Mouse (Mus musculus) liver, postnatal 0 days (tissue): ENCODE measurements at regions not wholly inside any gene's neighbourhood (a gene's known extent, or its start where the extent isn't known, plus 50 kb on each side); places are given as distances from the start of the nearest gene placed in this dataset.

ENCODE experiments used
- ATAC-seq: fragments of 200-750 bp; cut with Nextera tagmentation; 2 replicates; pipeline ENCODE4 v1.8.0; 2017; ENCODE audit warnings: mild to moderate bottlenecking, moderate library complexity
- DNase-seq: peaks from one replicate; pipeline ENCODE4 v3.0.0-alpha.2; 2016
- H3K27ac ChIP-seq: fragments of 300-500 bp; sonication (generic); 2 replicates; pipeline ENCODE4 v1.5.1; 2014; ENCODE audit warnings: antibody characterized with exemption, moderate library complexity, mild to moderate bottlenecking, low read depth
- H3K27me3 ChIP-seq: fragments of 300-500 bp; sonication (generic); 2 replicates; pipeline ENCODE4 v1.6.1; 2014; ENCODE audit warnings: low read length, control low read depth, mixed read lengths; ENCODE audit not compliant: insufficient read depth
- H3K36me3 ChIP-seq: fragments of 300-500 bp; sonication (generic); replicated peaks from 2 replicates; pipeline ENCODE4 v1.6.1; 2014; ENCODE audit warnings: mild to moderate bottlenecking, control low read depth, low read length, moderate library complexity, mixed read lengths; ENCODE audit not compliant: insufficient read depth
- H3K4me1 ChIP-seq: fragments of 300-500 bp; sonication (generic); 2 replicates; pipeline ENCODE4 v1.6.1; 2014; ENCODE audit warnings: antibody characterized with exemption, mild to moderate bottlenecking, control low read depth; ENCODE audit not compliant: insufficient read depth
- H3K4me2 ChIP-seq: fragments of 300-500 bp; sonication (generic); 2 replicates; pipeline ENCODE4 v1.6.1; 2014; ENCODE audit warnings: low read depth, mild to moderate bottlenecking, low read length, moderate library complexity, mixed read lengths
- H3K4me3 ChIP-seq: fragments of 300-500 bp; sonication (generic); 2 replicates; pipeline ENCODE4 v1.5.1; 2014; ENCODE audit warnings: low read depth, low read length
- H3K9ac ChIP-seq: fragments of 300-500 bp; sonication (generic); replicated peaks from 2 replicates; pipeline ENCODE4 v1.6.1; 2014; ENCODE audit warnings: mild to moderate bottlenecking, moderate library complexity
- H3K9me3 ChIP-seq: fragments of 300-500 bp; sonication (generic); 2 replicates; pipeline ENCODE4 v1.6.1; 2016; ENCODE audit warnings: mild to moderate bottlenecking, control low read depth, low read length, mixed read lengths
- CTCF ChIP-seq: sonication (generic); IDR thresholded peaks from 2 replicates; pipeline ENCODE4 v1.5.1; 2016; ENCODE audit warnings: antibody characterized with exemption, low read depth
- EP300 ChIP-seq: IDR thresholded peaks from 2 replicates; pipeline ENCODE4 v1.6.1; 2016; ENCODE audit warnings: antibody characterized with exemption, low read depth, mild to moderate bottlenecking
- WGBS: fragments of 180-500 bp; shearing (Covaris S2); extraction: QIAGEN DNeasy Blood & Tissue Kit; methylation state at CpG from one replicate; pipeline ENCODE4 v1.1.7; 2014; ENCODE audit not compliant: insufficient replicate concordance; 5-methylcytosine and 5-hydroxymethylcytosine counted together

DNA sequence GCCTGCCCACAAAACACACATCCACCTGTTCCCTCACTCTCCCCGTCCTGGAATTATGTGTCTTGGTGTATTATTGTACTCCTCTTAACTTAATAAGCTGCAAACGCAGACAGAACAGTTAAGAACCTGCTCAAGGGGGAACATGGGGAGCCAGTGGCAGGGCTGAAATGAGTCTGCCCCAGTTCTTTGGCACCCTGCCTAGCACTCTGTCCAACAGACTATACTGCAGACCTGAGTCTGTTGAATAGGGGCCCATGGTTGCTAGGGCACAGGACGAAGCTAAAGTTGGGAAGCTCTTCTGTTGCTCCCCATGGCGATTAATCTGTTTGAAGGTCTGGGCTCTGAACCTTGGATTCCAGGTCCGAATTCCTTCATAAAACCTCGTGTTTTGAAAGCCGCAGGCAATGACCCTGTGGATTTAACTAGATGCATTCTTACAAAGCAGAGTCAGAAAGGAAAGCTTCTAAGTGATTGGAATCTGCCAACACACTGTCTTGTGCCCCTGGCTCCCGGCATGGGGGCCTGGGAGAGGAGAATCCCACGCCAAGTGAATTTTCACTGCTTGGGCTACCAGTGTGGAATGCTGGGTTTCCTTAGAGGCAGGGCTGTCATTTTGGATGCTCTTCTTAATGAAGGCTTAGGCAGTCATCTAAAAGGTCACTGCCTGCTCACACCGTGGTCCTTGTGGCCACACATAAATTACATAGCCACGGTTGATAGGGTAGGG is 479.3 kb downstream of the Nedd1 start:
- TF ChIP-seq EP300 (no peak), CTCF (no peak)
- no peak overlapping the region for H3K4me2 ChIP-seq
- no peaks in the 10 kb centered on the region for H3K27me3 ChIP-seq
- no peak overlapping the region for H3K9ac ChIP-seq
- no peak overlapping the region for H3K4me3 ChIP-seq
- H3K9me3 ChIP-seq = no peaks in the 10 kb centered on the region
- H3K4me1 ChIP-seq = no peaks in the 10 kb centered on the region
- ATAC-seq (no peak), DNase-seq (no peak)
- WGBS = 70% methylated on average over 11 of the region's 11 CpGs
- no peaks in the 10 kb centered on the region for H3K36me3 ChIP-seq
- no peak overlapping the region for H3K27ac ChIP-seq

DNA sequence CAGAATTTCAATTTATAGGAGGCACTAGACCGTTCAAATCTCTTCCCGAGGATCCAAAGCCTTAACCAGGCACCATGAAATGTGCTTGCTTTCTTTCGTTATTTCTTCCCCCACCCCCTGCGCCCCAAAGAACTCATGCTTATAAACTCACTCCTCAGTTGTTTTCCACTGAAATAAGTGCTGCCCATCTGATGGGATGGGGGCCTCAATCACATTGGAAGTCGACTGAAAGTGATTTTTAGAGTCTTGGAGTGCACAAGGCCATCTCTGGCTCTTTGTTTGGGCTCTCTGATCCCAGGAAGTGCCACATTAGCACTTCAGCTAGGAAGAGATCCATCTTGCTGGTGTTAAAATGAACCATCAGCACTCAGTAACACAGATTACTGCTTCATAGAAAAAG is 484.3 kb downstream of the Nedd1 start:
- no peak for TF ChIP-seq EP300
- no peak for TF ChIP-seq CTCF
- no peak overlapping the region for H3K4me3 ChIP-seq
- no peaks in the 10 kb centered on the region for H3K36me3 ChIP-seq
- no peaks in the 10 kb centered on the region for H3K4me1 ChIP-seq
- no peaks in the 10 kb centered on the region for H3K9me3 ChIP-seq
- no peak overlapping the region for H3K4me2 ChIP-seq
- 69% methylated on average over 5 of the region's 5 CpGs for WGBS
- no peaks in the 10 kb centered on the region for H3K27me3 ChIP-seq
- no peak for DNase-seq
- H3K27ac ChIP-seq = no peak overlapping the region
- no peak for ATAC-seq
- no peak overlapping the region for H3K9ac ChIP-seq

DNA sequence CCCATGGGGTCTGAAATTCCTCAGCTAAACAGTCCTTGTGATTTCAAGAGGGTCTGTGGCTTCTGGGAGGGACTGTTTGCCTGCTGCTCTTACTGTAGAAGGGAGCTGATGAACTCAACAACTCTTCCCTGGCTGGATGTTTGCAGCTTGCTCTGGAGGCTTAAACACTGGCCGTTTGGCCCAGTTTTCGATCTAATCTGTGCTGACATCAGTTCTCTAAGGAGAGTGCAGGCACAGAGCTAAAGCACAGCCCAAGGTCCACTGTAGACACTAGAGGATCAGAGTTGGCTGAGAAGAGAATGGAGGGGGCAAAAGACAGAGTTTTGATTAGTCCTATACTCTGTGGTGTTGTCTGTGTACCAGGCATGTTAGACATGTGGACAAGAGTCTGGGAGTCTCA is 490.1 kb downstream of the Nedd1 start:
- no peaks in the 10 kb centered on the region for H3K4me1 ChIP-seq
- ATAC-seq = no peak
- H3K36me3 ChIP-seq = no peaks in the 10 kb centered on the region
- no peak overlapping the region for H3K9ac ChIP-seq
- TF ChIP-seq CTCF (no peak), EP300 (no peak)
- 49% methylated on average over 2 of the region's 2 CpGs for WGBS
- H3K9me3 ChIP-seq = no peaks in the 10 kb centered on the region
- no peak overlapping the region for H3K4me2 ChIP-seq
- no peak overlapping the region for H3K27ac ChIP-seq
- no peak overlapping the region for H3K4me3 ChIP-seq
- H3K27me3 ChIP-seq = no peaks in the 10 kb centered on the region
- no peak for DNase-seq

DNA sequence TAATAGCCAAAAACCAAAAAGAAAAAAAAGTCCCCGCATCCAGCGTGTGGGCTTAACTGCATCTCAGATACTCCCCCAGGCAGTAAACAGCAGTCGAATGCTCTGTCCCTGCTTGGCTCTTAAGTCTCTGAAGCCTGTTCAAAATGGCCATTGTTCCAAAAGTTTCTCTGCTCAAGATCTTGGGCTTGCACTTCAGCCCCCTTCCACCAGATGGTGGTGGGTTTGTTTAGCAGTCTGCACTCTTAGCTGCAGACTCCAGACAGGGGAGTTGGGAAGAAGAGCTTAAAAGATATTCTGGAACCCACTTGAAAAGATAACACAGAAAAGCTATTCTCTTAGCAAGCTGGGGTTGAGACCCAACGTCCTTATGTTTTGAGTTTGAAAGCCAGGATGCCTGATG is 496.4 kb downstream of the Nedd1 start:
- no peak overlapping the region for H3K4me2 ChIP-seq
- H3K9ac ChIP-seq = no peak overlapping the region
- peaks cover 3% of the 10 kb centered on the region; the same call in 1 of the 2 replicates for H3K9me3 ChIP-seq
- 76% methylated on average over 4 of the region's 4 CpGs for WGBS
- H3K27me3 ChIP-seq = no peaks in the 10 kb centered on the region
- H3K36me3 ChIP-seq = no peaks in the 10 kb centered on the region
- no peak overlapping the region for H3K4me3 ChIP-seq
- no peak overlapping the region for H3K27ac ChIP-seq
- ATAC-seq (no peak), DNase-seq (no peak)
- no peaks in the 10 kb centered on the region for H3K4me1 ChIP-seq
- no peak for TF ChIP-seq CTCF
- no peak for TF ChIP-seq EP300

DNA sequence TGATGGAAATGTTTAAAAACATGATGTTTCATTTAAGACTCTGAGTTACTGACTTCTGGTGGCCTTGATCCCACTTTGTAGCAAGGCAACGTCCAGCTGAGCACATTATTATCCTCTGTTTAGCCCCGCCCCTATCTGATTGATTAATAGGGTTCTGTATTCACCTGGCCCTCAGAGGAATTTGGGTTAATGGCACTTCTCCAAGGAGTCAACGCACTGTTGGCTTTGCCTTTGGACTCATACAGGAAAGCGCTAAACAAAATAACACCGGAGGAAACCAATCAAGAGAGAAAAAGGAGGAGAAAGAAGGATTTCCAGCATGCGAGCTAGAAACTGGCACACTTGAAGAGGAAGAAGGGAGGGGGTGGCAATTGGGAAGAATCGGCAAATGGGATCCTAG is 497.1 kb downstream of the Nedd1 start:
- TF ChIP-seq CTCF (no peak), EP300 (no peak)
- ATAC-seq (no peak), DNase-seq (no peak)
- no peak overlapping the region for H3K27ac ChIP-seq
- H3K4me2 ChIP-seq = no peak overlapping the region
- H3K4me3 ChIP-seq = no peak overlapping the region
- H3K9me3 ChIP-seq = peaks cover 3% of the 10 kb centered on the region; the same call in 1 of the 2 replicates
- H3K4me1 ChIP-seq = no peaks in the 10 kb centered on the region
- WGBS = 80% methylated on average over 7 of the region's 7 CpGs
- H3K36me3 ChIP-seq = no peaks in the 10 kb centered on the region
- no peak overlapping the region for H3K9ac ChIP-seq
- H3K27me3 ChIP-seq = no peaks in the 10 kb centered on the region

DNA sequence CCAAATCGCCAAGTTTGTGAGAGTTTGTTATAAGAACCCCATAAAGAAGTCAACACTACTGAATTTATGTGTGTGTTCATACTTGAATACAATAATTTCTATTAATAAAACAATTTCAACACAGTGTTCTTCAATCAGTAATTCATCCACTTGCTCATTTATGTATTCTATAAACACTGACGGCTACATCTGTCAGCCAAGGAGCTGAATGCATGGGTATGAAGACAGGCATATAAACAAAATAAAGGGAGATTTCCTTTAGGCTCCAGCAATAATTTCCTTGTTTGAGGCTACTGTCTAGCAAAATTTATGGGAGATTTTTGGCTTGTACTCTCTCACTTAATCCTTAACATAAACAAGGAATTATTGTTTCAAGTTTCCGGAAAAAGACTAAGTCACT is 502.9 kb downstream of the Nedd1 start:
- Histone ChIP-seq H3K36me3 (no peaks in the 10 kb centered on the region), H3K4me2 (no peak overlapping the region), H3K4me1 (no peaks in the 10 kb centered on the region), H3K27ac (no peak overlapping the region), H3K9ac (no peak overlapping the region), H3K4me3 (no peak overlapping the region), H3K9me3 (no peaks in the 10 kb centered on the region), H3K27me3 (no peaks in the 10 kb centered on the region)
- TF ChIP-seq EP300 = no peak
- DNase-seq (no peak), ATAC-seq (no peak)
- WGBS = 70% methylated on average over 3 of the region's 3 CpGs
